Mouse (Mus musculus) ES-Bruce4 (cell line): ENCODE measurements around the gene Wdr1.

ENCODE experiments used
- CTCF ChIP-seq: IDR thresholded peaks from one replicate; pipeline ENCODE4 v1.8.1; 2011; ENCODE audit warnings: low read depth, low read length
- EP300 ChIP-seq: IDR thresholded peaks from 2 replicates; pipeline ENCODE4 v1.6.1; 2011; ENCODE audit warnings: low read depth, low read length; ENCODE audit not compliant: insufficient read depth
- POLR2A ChIP-seq: IDR thresholded peaks from one replicate; pipeline ENCODE4 v1.8.1; 2011; ENCODE audit warnings: low read length; ENCODE audit not compliant: insufficient read depth

GRCm38 (mm10) chr5:38588924-38589323 is 25.9 kb upstream of the Wdr1 start:
- TF ChIP-seq EP300 (peak; percentile 72; the same call in 1 of the 2 replicates), CTCF (no peak), POLR2A (no peak)
